Mouse (Mus musculus) brain, embryonic 14.5 days (tissue): ENCODE data around the gene Prpf40b. TPM values are rescaled to one million over a fixed set of nuclear protein-coding genes. Genes with fewer than 3 reads are reported as not detected.
A peak's percentile ranks its signal among the peaks of the same experiment; 100 is the strongest.

Experiments used
- DNase-seq: peaks from one replicate; pipeline ENCODE4 v3.0.0-alpha.2; 2011; ENCODE audit warnings: low read depth
- CTCF ChIP-seq: fragments of 200-500 bp; IDR thresholded peaks from 2 replicates; pipeline ENCODE4 v1.5.1; 2012; ENCODE audit warnings: inconsistent platforms, mild to moderate bottlenecking, moderate library complexity, borderline replicate concordance; ENCODE audit not compliant: insufficient read depth, insufficient read length; ENCODE audit errors: extremely low read depth
- POLR2A ChIP-seq: fragments of 200-500 bp; IDR thresholded peaks from 2 replicates; pipeline ENCODE4 v1.6.1; 2012; ENCODE audit warnings: mild to moderate bottlenecking, inconsistent platforms, borderline replicate concordance; ENCODE audit not compliant: poor library complexity, insufficient read depth, insufficient read length, severe bottlenecking; ENCODE audit errors: extremely low read depth
- polyA plus RNA-seq: library from polyadenylated mRNA; depleted of rRNA; stranded (reverse); fragments of >200 nt; gene quantifications from 2 replicates; pipeline ENCODE4 v1.2.3, GENCODE M21; 2012

Prpf40b gene
- polyA plus RNA-seq, 1 experiment = 180 TPM

GRCm38 (mm10) chr15:99338916-99339315, 44.0 kb downstream of the Prpf40b start:
- no peak for TF ChIP-seq POLR2A
- TF ChIP-seq CTCF = no peak
- no peak for DNase-seq

GRCm38 (mm10) chr15:99339669-99340068, 44.8 kb downstream of the Prpf40b start:
- no peak for TF ChIP-seq POLR2A
- no peak for TF ChIP-seq CTCF

GRCm38 (mm10) chr15:99341102-99341501, 46.2 kb downstream of the Prpf40b start:
- no peak for DNase-seq
- TF ChIP-seq CTCF (no peak), POLR2A (no peak)

More at GRCm38 (mm10) chr15:99339669-99340068, 44.8 kb downstream of the Prpf40b start:
- DNase-seq = no peak

- TF ChIP-seq POLR2A (no peak), CTCF (no peak)
- no peak for DNase-seq
These were observed 47.5 kb downstream of the Prpf40b start for GRCm38 (mm10) chr15:99342194-99342981.

GRCm38 (mm10) chr15:99343414-99344147, 48.7 kb downstream of the Prpf40b start:
- TF ChIP-seq POLR2A = no peak
- TF ChIP-seq CTCF = no peak
- DNase-seq = peak; percentile 74

- no peak for DNase-seq
These were observed 49.4 kb downstream of the Prpf40b start for GRCm38 (mm10) chr15:99344148-99344870.

GRCm38 (mm10) chr15:99344961-99345360, 50.1 kb downstream of the Prpf40b start:
- no peak for DNase-seq
- TF ChIP-seq CTCF (no peak), POLR2A (no peak)

More at GRCm38 (mm10) chr15:99344148-99344870, 49.4 kb downstream of the Prpf40b start:
- TF ChIP-seq POLR2A = no peak
- TF ChIP-seq CTCF = no peak

- TF ChIP-seq CTCF (no peak), POLR2A (no peak)
- no peak for DNase-seq
These were observed 56.7 kb downstream of the Prpf40b start for GRCm38 (mm10) chr15:99351610-99352009.

- TF ChIP-seq POLR2A = no peak
- no peak for TF ChIP-seq CTCF
- DNase-seq = no peak
These were observed 57.4 kb downstream of the Prpf40b start for GRCm38 (mm10) chr15:99352306-99352705.

- TF ChIP-seq POLR2A = no peak
- TF ChIP-seq CTCF = no peak
- no peak for DNase-seq
These were observed 60.8 kb downstream of the Prpf40b start for GRCm38 (mm10) chr15:99355660-99356059.

GRCm38 (mm10) chr15:99356462-99356861, 61.6 kb downstream of the Prpf40b start:
- no peak for DNase-seq
- no peak for TF ChIP-seq CTCF
- no peak for TF ChIP-seq POLR2A
